Mouse (Mus musculus) E14TG2a.4 (cell line): ENCODE data around the gene Wee1.

Source experiments
- CTCF ChIP-seq: conservative IDR thresholded peaks from 2 replicates; pipeline ENCODE4 v1.5.1; 2014; ENCODE audit warnings: low read length
- NANOG ChIP-seq: IDR thresholded peaks from 2 replicates; pipeline ENCODE4 v1.6.1; 2014; ENCODE audit warnings: borderline replicate concordance, low read length, mixed read lengths
- POU5F1 ChIP-seq: IDR thresholded peaks from 2 replicates; pipeline ENCODE4 v1.6.1; 2014; ENCODE audit warnings: low read length, borderline replicate concordance

GRCm38 (mm10) chr7:110096332-110096731 is 25.5 kb upstream of the Wee1 start:
- TF ChIP-seq CTCF (no peak), NANOG (no peak), POU5F1 (no peak)
